Mouse (Mus musculus): ENCODE results near the gene Tmcc1. TPM values are rescaled to one million over a fixed set of nuclear protein-coding genes. Genes with fewer than 3 reads are reported as not detected.

The Tmcc1 gene
- total and polyA plus RNA-seq, 2 experiments from 2014 or later: 14.0 to 33.9 TPM

DNA sequence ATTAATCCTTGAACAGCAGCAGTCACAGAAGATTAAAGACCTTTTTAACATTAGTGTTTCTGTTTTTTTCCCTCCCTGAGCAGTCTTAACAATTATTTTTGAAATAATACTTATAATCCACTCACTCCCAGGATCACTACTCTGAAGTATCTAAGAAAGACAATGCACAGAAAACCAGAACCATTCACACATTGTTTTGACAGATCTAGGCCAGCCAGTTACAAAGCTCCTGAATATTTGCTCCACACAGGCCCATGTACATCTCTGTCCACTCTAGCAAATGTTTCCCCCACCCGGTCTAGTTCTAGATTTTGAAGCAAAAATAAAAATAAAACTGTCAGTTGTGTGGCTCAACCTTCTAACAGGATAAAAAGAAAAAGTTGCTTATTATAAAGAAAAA, 45.9 kb downstream of the Tmcc1 start:
- Histone ChIP-seq H3K4me1 (ENCODE audit: insufficient read depth, low read length) (no peaks in the 10 kb centered on the region), H3K27ac (no peak overlapping the region), H3K4me2 (ENCODE audit: low read depth, low read length) (no peak overlapping the region), H3K27me3 (ENCODE audit: insufficient read depth, low read length) (no peaks in the 10 kb centered on the region), H3K9ac (replicated peaks; ENCODE audit: low read length) (no peak overlapping the region), H3K4me3 (ENCODE audit: low read length) (no peak overlapping the region), H3K36me3 (ENCODE audit: insufficient read depth, low read length) (no peaks in the 10 kb centered on the region), H3K9me3 (ENCODE audit: low read length) (no peaks in the 10 kb centered on the region)
- ATAC-seq (no peak), DNase-seq (ENCODE audit: low spot score) (no peak)
- WGBS: 87% methylated on average over 1 of the region's 1 CpGs
- TF ChIP-seq CTCF (IDR thresholded peaks at IDR 0.05; ENCODE audit: low read depth): no peak

DNA sequence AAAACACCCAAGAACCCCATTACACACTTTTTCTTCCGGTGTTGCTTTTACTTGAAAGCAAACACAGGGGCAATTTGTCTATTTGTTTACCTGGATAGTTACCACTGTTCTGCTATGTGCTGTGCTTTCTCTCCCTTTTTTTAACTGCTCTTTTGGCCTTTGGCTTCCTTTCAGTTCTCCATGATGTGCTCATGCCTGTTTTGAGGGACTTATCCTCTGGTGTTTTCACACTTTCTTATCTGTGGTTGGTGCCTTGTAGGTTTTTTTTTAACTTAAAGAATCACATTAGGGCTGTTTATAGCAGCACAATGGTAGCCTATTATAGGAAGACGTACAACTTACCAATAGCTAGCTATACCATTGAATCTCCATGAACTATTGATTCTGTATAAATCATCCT, 51.6 kb downstream of the Tmcc1 start:
- DNase-seq (ENCODE audit: low spot score) (no peak), ATAC-seq (no peak)
- Histone ChIP-seq H3K9me3 (ENCODE audit: low read length) (no peaks in the 10 kb centered on the region), H3K4me1 (ENCODE audit: insufficient read depth, low read length) (no peaks in the 10 kb centered on the region), H3K9ac (replicated peaks; ENCODE audit: low read length) (no peak overlapping the region), H3K4me2 (ENCODE audit: low read depth, low read length) (no peak overlapping the region), H3K27me3 (ENCODE audit: insufficient read depth, low read length) (no peaks in the 10 kb centered on the region), H3K4me3 (ENCODE audit: low read length) (no peak overlapping the region), H3K27ac (no peak overlapping the region), H3K36me3 (ENCODE audit: insufficient read depth, low read length) (no peaks in the 10 kb centered on the region)
- no peak for TF ChIP-seq CTCF (IDR thresholded peaks at IDR 0.05; ENCODE audit: low read depth)
- 68% methylated on average over 2 of the region's 2 CpGs for WGBS

DNA sequence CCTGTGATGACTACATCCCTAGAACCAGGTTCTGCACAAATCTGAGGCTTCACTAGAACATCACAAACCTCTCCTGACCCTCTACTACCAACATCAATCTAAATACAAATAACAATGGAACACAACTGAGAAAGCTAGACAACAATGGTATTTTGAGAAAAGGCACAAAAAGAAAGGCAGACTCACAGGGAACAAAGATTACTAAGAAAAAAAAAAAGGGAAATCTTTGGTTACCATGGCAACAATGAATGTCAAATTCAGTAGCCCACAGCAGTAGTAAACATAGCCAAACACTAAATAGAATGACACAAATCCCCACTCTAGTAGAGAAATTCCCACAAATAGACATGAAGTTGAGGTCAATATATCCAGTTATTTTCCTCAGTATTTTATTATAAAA, 52.5 kb downstream of the Tmcc1 start:
- no peak for ATAC-seq
- Histone ChIP-seq H3K9me3 (ENCODE audit: low read length) (no peaks in the 10 kb centered on the region), H3K4me3 (ENCODE audit: low read length) (no peak overlapping the region), H3K4me2 (ENCODE audit: low read depth, low read length) (no peak overlapping the region), H3K4me1 (ENCODE audit: insufficient read depth, low read length) (no peaks in the 10 kb centered on the region), H3K9ac (replicated peaks; ENCODE audit: low read length) (no peak overlapping the region), H3K27me3 (ENCODE audit: insufficient read depth, low read length) (no peaks in the 10 kb centered on the region), H3K36me3 (ENCODE audit: insufficient read depth, low read length) (no peaks in the 10 kb centered on the region), H3K27ac (no peak overlapping the region)
- peak; percentile 3 for DNase-seq (ENCODE audit: low spot score)
- no peak for TF ChIP-seq CTCF (IDR thresholded peaks at IDR 0.05; ENCODE audit: low read depth)

DNA sequence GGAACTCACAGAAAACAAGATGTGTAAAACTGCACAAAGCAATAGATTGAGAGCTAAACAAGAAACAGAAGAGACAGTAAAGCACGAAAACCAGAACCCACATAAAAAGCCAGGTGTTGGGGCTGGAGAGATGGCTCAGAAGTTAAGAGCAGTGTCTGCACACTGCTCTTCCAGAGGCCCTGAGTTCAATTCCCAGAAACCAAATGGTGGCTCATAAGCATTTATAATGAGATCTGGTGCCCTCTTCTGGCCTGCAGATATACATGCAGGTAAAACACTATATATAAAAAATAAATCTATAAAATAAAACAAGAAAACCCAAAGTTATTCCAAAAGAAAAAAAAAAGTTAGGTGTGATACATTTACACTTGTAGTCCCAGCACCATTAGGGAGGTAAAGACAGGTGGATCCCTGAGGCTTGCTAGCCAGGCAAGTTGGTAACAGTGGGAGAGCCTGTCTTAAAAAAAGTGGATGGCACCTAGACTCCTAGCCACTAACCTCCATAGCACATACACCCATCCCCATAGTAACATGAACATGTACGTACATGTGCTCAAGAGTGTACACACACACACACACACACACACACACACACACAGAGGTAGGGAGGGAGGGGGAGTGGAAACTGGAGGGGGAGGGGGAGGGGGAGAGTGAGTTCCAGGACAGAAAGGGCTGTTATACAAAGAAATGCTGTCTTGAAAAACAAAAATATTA, 54.0 kb downstream of the Tmcc1 start:
- Histone ChIP-seq H3K4me2 (ENCODE audit: low read depth, low read length) (no peak overlapping the region), H3K4me1 (ENCODE audit: insufficient read depth, low read length) (no peaks in the 10 kb centered on the region), H3K27me3 (ENCODE audit: insufficient read depth, low read length) (no peaks in the 10 kb centered on the region), H3K4me3 (ENCODE audit: low read length) (no peak overlapping the region), H3K36me3 (ENCODE audit: insufficient read depth, low read length) (no peaks in the 10 kb centered on the region), H3K27ac (no peak overlapping the region), H3K9me3 (ENCODE audit: low read length) (no peaks in the 10 kb centered on the region), H3K9ac (replicated peaks; ENCODE audit: low read length) (no peak overlapping the region)
- peak; percentile 27 for DNase-seq (ENCODE audit: low spot score)
- 69% methylated on average over 2 of the region's 2 CpGs for WGBS
- TF ChIP-seq CTCF (IDR thresholded peaks at IDR 0.05; ENCODE audit: low read depth): peak; percentile 41
- no peak for ATAC-seq

DNA sequence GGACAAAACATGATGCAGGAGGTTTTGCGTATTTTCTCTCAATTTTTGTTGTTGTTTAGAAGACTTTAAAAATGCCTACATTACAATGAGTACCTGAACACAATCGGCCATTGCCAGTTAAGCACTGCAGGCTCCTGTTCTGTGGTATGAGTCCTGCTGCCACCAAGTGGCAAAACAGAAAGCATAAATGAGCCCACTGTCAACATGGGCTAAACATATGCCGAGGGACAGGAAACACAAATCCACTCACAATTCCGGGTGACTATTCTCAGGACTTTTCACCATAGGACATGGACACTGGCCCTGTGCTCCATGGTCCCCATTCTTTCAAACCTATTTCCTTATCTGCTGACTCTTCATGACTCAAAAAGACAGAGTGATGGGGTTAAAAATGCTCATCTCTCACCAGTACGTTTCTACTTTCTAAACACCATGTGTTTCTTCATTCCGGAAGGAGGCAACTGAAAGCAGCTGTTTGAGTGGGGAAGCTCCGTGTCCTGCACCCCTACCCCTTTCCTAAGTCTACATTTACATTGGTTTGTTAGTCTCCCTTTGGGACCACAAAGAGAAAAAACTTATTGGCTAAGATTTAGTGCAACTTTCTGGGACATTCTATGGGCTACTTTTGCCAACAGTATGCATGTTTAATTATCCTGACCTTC, 57.2 kb downstream of the Tmcc1 start:
- WGBS: 49% methylated on average over 7 of the region's 7 CpGs
- peak; percentile 70 for TF ChIP-seq CTCF (IDR thresholded peaks at IDR 0.05; ENCODE audit: low read depth)
- ATAC-seq (no peak), DNase-seq (ENCODE audit: low spot score) (peak; percentile 62)
- no peak overlapping the region for H3K4me3 ChIP-seq (ENCODE audit: low read length)
- H3K27ac ChIP-seq: no peak overlapping the region
- no peaks in the 10 kb centered on the region for H3K9me3 ChIP-seq (ENCODE audit: low read length)
- no peak overlapping the region for H3K9ac ChIP-seq (replicated peaks; ENCODE audit: low read length)
- H3K27me3 ChIP-seq (ENCODE audit: insufficient read depth, low read length): no peaks in the 10 kb centered on the region
- H3K4me1 ChIP-seq (ENCODE audit: insufficient read depth, low read length): no peaks in the 10 kb centered on the region
- H3K36me3 ChIP-seq (ENCODE audit: insufficient read depth, low read length): no peaks in the 10 kb centered on the region
- no peak overlapping the region for H3K4me2 ChIP-seq (ENCODE audit: low read depth, low read length)

DNA sequence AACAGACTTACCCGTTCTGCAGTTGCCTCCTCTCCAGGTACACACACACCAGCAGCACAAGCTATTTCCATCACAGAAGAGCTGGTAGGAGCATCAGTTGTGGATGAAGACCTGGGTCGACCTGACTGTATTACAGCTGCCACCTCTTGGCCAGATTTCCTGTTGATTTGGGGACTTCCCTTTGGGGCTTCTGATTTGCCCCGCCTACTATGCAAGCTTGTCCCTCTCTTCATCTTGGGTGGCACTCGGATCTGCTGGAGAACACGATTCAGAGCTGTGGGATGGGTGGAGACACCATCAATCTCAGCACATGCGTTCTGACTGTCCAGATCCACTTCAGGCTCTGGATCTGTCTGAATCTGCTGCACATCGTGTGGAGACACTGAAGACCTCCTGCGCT, 59.5 kb downstream of the Tmcc1 start:
- H3K9ac ChIP-seq (replicated peaks; ENCODE audit: low read length): no peak overlapping the region
- 83% methylated on average over 8 of the region's 8 CpGs for WGBS
- no peaks in the 10 kb centered on the region for H3K9me3 ChIP-seq (ENCODE audit: low read length)
- H3K27ac ChIP-seq: no peak overlapping the region
- no peak for DNase-seq (ENCODE audit: low spot score)
- no peak overlapping the region for H3K4me3 ChIP-seq (ENCODE audit: low read length)
- no peak overlapping the region for H3K4me2 ChIP-seq (ENCODE audit: low read depth, low read length)
- H3K27me3 ChIP-seq (ENCODE audit: insufficient read depth, low read length): no peaks in the 10 kb centered on the region
- H3K4me1 ChIP-seq (ENCODE audit: insufficient read depth, low read length): no peaks in the 10 kb centered on the region
- TF ChIP-seq CTCF (IDR thresholded peaks at IDR 0.05; ENCODE audit: low read depth): no peak
- no peak for ATAC-seq
- H3K36me3 ChIP-seq (ENCODE audit: insufficient read depth, low read length): no peaks in the 10 kb centered on the region

DNA sequence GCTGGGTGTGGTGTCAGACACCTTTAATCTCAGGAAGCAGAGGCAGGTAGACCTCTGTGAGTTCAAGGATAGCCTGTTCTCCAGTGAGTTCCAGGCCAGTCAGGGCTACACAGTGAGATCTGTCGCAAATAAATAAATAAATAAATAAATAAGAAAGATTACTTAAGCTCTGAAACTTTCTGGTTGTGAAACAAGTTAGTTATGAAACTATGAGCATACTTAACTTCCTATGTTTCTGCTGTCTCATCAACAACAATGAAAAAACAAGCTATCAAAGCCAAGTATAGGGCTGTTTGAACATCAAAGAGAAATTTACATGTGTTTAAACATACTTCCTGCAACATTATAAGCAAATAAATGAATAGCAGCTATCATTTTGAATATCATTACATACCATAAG, 61.5 kb downstream of the Tmcc1 start:
- Histone ChIP-seq H3K9ac (replicated peaks; ENCODE audit: low read length) (no peak overlapping the region), H3K27me3 (ENCODE audit: insufficient read depth, low read length) (no peaks in the 10 kb centered on the region), H3K9me3 (ENCODE audit: low read length) (no peaks in the 10 kb centered on the region), H3K4me3 (ENCODE audit: low read length) (no peak overlapping the region), H3K4me2 (ENCODE audit: low read depth, low read length) (no peak overlapping the region), H3K4me1 (ENCODE audit: insufficient read depth, low read length) (no peaks in the 10 kb centered on the region), H3K27ac (no peak overlapping the region), H3K36me3 (ENCODE audit: insufficient read depth, low read length) (no peaks in the 10 kb centered on the region)
- no peak for TF ChIP-seq CTCF (IDR thresholded peaks at IDR 0.05; ENCODE audit: low read depth)
- 88% methylated on average over 1 of the region's 1 CpGs for WGBS
- no peak for DNase-seq (ENCODE audit: low spot score)
- no peak for ATAC-seq

Data from hindbrain, postnatal 0 days (tissue).